Mouse (Mus musculus) brain, embryonic 14.5 days (tissue): ENCODE results near the gene Pla2g4d.

Experiments used
- CTCF ChIP-seq: fragments of 200-500 bp; IDR thresholded peaks from 2 replicates; pipeline ENCODE4 v1.5.1; 2012; ENCODE audit warnings: inconsistent platforms, mild to moderate bottlenecking, moderate library complexity, borderline replicate concordance; ENCODE audit not compliant: insufficient read depth, insufficient read length; ENCODE audit errors: extremely low read depth
- POLR2A ChIP-seq: fragments of 200-500 bp; IDR thresholded peaks from 2 replicates; pipeline ENCODE4 v1.6.1; 2012; ENCODE audit warnings: mild to moderate bottlenecking, inconsistent platforms, borderline replicate concordance; ENCODE audit not compliant: poor library complexity, insufficient read depth, insufficient read length, severe bottlenecking; ENCODE audit errors: extremely low read depth

DNA sequence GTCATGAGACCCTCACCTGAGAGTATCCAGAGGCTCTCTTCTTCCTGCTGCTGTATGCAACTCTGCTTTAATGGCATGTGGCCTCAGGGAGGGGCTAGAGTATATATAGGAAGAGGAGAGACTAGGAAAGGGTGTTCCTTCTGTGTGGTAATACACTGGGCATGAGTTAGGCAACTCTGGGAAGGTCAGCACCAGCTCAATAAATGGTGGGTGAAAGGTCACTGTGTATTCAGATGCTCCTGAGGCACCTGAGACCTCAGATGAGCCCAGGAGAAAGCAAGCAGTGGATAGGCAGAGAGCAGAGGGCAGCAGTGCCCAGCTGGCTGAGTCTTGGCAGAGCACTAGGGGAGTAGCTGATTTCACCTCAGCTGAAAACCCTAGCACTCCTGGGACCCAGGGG is 4.3 kb downstream of the Pla2g4d start:
- TF ChIP-seq CTCF: no peak
- no peak for TF ChIP-seq POLR2A
